Mouse (Mus musculus): ENCODE data around the gene Mdm2.

GRCm38 (mm10) chr10:117714048-117714545, 3.5 kb upstream of the Mdm2 start:
- TF ChIP-seq GATA1 (IDR thresholded peaks at IDR 0.05; ENCODE audit: borderline replicate concordance, low read length) = no peak
- no peak for TF ChIP-seq FLI1 (IDR thresholded peaks at IDR 0.05; ENCODE audit: low read length)
